Mouse (Mus musculus) embryonic fibroblast, embryonic 13.5 days (primary cell): Measurements from ENCODE around the gene Parp9.

ENCODE experiments used
- CTCF ChIP-seq: IDR thresholded peaks from 2 replicates; pipeline ENCODE4 v1.5.1; 2011; ENCODE audit warnings: mild to moderate bottlenecking, control low read depth, low read length, moderate library complexity, borderline replicate concordance; ENCODE audit not compliant: insufficient read depth
- POLR2A ChIP-seq: IDR thresholded peaks from 2 replicates; pipeline ENCODE4 v1.6.1; 2011; ENCODE audit warnings: low read depth, mild to moderate bottlenecking, control low read depth, low read length, moderate library complexity

DNA sequence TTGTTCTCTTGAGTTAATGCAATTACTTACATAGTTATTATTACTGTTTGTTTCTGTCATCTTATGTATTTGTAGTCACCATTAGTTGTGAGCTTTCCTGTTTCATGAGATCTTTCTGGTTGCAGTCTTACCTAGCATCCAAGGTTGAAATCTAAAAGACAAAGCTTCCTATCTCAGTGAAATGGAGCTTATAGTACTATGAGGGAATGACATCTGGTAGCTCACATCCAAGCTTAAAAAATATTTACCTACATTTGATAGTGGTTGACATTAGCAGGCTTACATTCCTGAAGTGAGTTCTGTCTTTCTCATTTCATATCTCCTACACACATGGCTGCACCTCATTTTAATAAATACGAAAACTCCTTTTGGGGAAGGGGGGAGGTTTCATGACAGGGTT lies 78.1 kb downstream of the Parp9 start:
- TF ChIP-seq CTCF: no peak
- no peak for TF ChIP-seq POLR2A
